Mouse (Mus musculus) skeletal muscle tissue, adult 2 months (tissue): ENCODE measurements at regions not wholly inside any gene's neighbourhood (a gene's known extent, or its start where the extent isn't known, plus 50 kb on each side); places are given as distances from the start of the nearest gene placed in this dataset.

ENCODE experiments used
- DNase-seq: peaks from one replicate; pipeline ENCODE4 v3.0.0-alpha.2; 2012; ENCODE audit warnings: low read depth, low spot score

DNA sequence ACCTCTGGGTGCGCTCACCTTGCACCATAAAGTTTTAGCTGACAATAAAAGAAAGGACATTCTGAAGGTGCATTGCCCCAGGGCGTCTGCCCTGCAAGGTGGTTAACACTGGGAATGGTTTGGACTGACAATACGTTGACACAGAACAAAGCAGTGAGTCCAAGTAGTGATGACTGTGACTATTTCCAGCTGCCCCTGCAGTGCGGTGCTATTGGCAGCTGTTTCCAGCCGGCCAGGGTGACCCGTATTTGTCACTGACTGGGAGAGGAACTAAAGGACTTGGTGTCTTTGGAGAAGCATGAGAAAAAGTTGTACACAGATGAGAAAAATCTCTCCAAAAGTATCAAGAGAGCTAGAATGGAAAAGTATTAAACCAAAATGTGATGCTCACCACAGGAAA, 52.0 kb upstream of the Vtcn1 start:
- no peak for DNase-seq

DNA sequence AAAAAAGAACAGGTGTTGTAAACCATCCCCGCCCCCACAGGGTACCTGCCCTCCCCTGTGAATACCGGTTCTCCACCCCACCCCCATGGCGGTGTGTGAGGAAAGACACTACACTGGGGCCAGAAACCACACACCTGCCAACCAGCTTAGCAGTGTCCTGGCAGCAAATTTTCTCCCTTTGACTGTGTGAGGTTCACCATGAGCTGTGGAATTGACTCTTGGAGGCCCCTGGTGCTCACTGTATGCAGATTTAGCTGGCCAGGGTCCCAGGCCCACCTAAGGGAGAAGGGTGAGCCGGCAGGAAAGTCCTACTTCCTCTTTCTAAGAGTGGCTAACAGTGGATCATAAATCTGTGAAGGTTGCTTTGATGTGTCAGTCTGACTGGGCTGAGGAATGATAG, 53.9 kb upstream of the Vtcn1 start:
- no peak for DNase-seq

GRCm38 (mm10) chr3:100770841-100771240, 54.4 kb upstream of the Vtcn1 start:
- no peak for DNase-seq

- DNase-seq: no peak
These were observed 56.1 kb upstream of the Vtcn1 start for GRCm38 (mm10) chr3:100769146-100769545.

- DNase-seq: peak; percentile 10
These were observed 57.1 kb upstream of the Vtcn1 start for GRCm38 (mm10) chr3:100768170-100768624.

GRCm38 (mm10) chr3:100765323-100765722, 59.9 kb upstream of the Vtcn1 start:
- DNase-seq: no peak

- no peak for DNase-seq
These were observed 62.4 kb upstream of the Vtcn1 start for GRCm38 (mm10) chr3:100762895-100763294.

- no peak for DNase-seq
These were observed 65.9 kb upstream of the Vtcn1 start for GRCm38 (mm10) chr3:100759091-100759941.

DNA sequence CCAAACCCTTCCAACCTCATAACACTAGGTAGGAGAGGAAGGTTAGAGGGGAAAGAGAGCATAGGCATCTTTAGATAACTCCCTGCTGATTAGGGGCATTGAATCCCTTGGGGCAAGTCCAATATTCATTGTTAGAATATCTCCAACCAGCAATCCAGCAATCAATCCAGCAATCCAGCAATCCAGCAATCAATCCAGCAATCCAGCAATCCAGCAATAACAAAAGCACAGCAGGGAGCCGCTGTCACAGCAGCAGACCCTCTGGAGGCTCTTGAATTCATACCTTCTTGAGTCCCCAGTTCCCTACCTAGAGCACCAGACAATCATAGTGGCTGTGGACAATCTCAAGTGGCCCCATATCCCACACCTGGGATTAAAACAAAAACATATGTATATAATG, 69.4 kb upstream of the Man1a2 start:
- no peak for DNase-seq

GRCm38 (mm10) chr3:100751211-100751610, 65.9 kb upstream of the Man1a2 start:
- DNase-seq: no peak

- DNase-seq: no peak
These were observed 63.4 kb upstream of the Man1a2 start for GRCm38 (mm10) chr3:100748727-100749126.

DNA sequence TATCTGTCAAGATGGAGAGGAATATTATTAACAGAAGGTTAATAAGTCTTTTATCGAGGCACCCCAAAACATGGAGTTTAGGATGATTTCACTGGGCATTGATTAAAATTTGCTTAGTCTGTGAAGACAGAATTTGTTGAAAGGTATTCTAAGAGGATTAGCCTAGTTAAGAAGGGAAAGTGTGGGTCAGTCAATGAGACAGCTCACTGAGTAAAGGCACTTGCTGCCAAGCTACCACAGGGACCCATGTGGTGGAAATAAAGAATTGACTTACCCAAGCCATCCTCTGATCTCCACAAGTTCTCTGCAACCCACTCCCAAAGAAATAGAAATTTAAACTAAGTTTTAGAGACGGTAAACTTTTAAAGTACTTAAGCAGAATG, 63.0 kb upstream of the Man1a2 start:
- no peak for DNase-seq

GRCm38 (mm10) chr3:100747421-100748308, 62.4 kb upstream of the Man1a2 start:
- no peak for DNase-seq

GRCm38 (mm10) chr3:100737660-100738059, 52.4 kb upstream of the Man1a2 start:
- DNase-seq: no peak

- DNase-seq: no peak
These were observed 51.2 kb upstream of the Man1a2 start for GRCm38 (mm10) chr3:100736539-100736938.
